ENCODE assay signal across 10 mouse cellular contexts in the genomic region with DNA sequence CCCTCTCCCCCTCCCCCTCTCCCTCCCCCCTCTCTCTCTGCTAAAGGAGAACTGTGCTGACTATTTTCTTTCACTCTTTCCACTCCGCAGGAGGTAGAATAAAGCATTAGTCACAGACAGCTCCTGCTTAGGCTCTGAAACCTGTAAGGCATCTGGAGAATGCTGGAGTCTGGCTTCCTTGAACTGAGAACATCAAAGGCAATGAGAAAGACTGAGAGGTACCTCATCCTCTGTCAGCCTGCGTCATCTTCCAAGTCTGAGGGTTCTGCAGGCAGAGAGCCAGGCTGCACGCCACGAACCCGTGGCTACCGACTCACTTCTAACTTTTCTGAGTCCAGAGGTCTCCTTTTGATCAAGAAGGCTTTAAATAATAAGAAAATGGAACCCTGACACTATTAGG. TPM values are rescaled to one million over a fixed set of nuclear protein-coding genes. Genes with fewer than 3 reads are reported as not detected.
DNase-seq lines count a peak whose midpoint lies in the region; ATAC-seq and TF ChIP-seq lines count a peak whose summit lies in the region.
"Had no signal": no experiment of that assay in that cellular context is flagged by ENCODE, and none has a peak within 500 bp of the region (broad histone marks: within the 10 kb centered on the region; RNA-seq: fewer than 3 reads in every experiment).

No protein-coding gene starts in this region.

- ATAC-seq in kidney, embryonic 16.5 days (ENCODE audit: low FRiP score, low TSS enrichment): no peak
- ATAC-seq in limb, embryonic 11.5 days (ENCODE audit: insufficient number of reproducible peaks, low FRiP score, low TSS enrichment, low read depth): no peak
- no peak for ATAC-seq in frontal cortex, adult (ENCODE audit: low TSS enrichment)

- no peak for TF ChIP-seq CTCF in kidney, adult 2 months (conservative IDR thresholded peaks at IDR 0.05; ENCODE audit: insufficient read depth, insufficient read length, low read depth, low read length)
- TF ChIP-seq CTCF in lung, adult 2 months (IDR thresholded peaks at IDR 0.05; ENCODE audit: insufficient read depth, low read length): no peak

- 10% methylated on average over 6 of the region's 6 CpGs for WGBS in kidney, adult 2 months
- WGBS in kidney, embryonic 16.5 days: 9% methylated on average over 6 of the region's 6 CpGs
- 3% methylated on average over 6 of the region's 6 CpGs for WGBS in limb, embryonic 11.5 days
- WGBS in lung, adult 2 months: 28% methylated on average over 6 of the region's 6 CpGs

- peak; percentile 44 for DNase-seq in kidney, adult 2 months
- DNase-seq in CD8-positive naive resting alpha-beta T cell, adult 2 months (ENCODE audit: low read depth in 2 of 2, low spot score in 2 of 2): peak; percentile 12 to 28
- DNase-seq in adrenal gland, postnatal 10 days: peak; percentile 65
- peak; percentile 30 for DNase-seq in limb, embryonic 11.5 days (ENCODE audit: low spot score)
- DNase-seq in lung, adult 2 months: no peak
- DNase-seq in liver: no peak
- DNase-seq: heart, postnatal 4 days had no signal

- no peak overlapping the region for H3K9ac ChIP-seq in kidney, embryonic 16.5 days (replicated peaks; ENCODE audit: low read length)
- no peak overlapping the region for H3K9ac ChIP-seq in limb, embryonic 11.5 days (ENCODE audit: low read length)
- H3K9ac ChIP-seq: embryonic facial prominence, embryonic 12.5 days had no signal

- H3K4me2 ChIP-seq in kidney, embryonic 16.5 days (replicated peaks; ENCODE audit: low read depth, low read length): no peak overlapping the region
- no peak overlapping the region for H3K4me2 ChIP-seq in limb, embryonic 11.5 days (ENCODE audit: low read depth, severe bottlenecking)
- H3K4me2 ChIP-seq: embryonic facial prominence, embryonic 12.5 days had no signal

- no peaks in the 10 kb centered on the region for H3K9me3 ChIP-seq in kidney, embryonic 16.5 days (ENCODE audit: low read length)
- H3K9me3 ChIP-seq in limb, embryonic 11.5 days (ENCODE audit: control insufficient read depth, low read length): no peaks in the 10 kb centered on the region
- H3K9me3 ChIP-seq: embryonic facial prominence, embryonic 12.5 days had no signal

- TF ChIP-seq POLR2A in kidney, adult 2 months (IDR thresholded peaks at IDR 0.05; ENCODE audit: low read depth, low read length): no peak
- TF ChIP-seq POLR2A in lung, adult 2 months (IDR thresholded peaks at IDR 0.05; ENCODE audit: borderline replicate concordance, extremely low read depth, low read depth, low read length): no peak

- no peak overlapping the region for H3K27ac ChIP-seq in kidney, adult 2 months (ENCODE audit: insufficient read depth, low read depth, low read length)
- H3K27ac ChIP-seq in kidney, embryonic 16.5 days (ENCODE audit: low read length): no peak overlapping the region
- no peak overlapping the region for H3K27ac ChIP-seq in limb, embryonic 11.5 days (replicated peaks; ENCODE audit: low read depth, low read length)
- H3K27ac ChIP-seq: embryonic facial prominence, embryonic 12.5 days had no signal

- H3K4me3 ChIP-seq in kidney, adult 2 months (ENCODE audit: insufficient read depth, low read depth, low read length): no peak overlapping the region
- H3K4me3 ChIP-seq in kidney, embryonic 16.5 days (ENCODE audit: low read length): no peak overlapping the region
- no peak overlapping the region for H3K4me3 ChIP-seq in limb, embryonic 11.5 days (ENCODE audit: low read depth, low read length)
- no peak overlapping the region for H3K4me3 ChIP-seq in lung, adult 2 months (replicated peaks; ENCODE audit: extremely low read depth, low read depth, low read length)
- H3K4me3 ChIP-seq: embryonic facial prominence, embryonic 12.5 days had no signal

- no peaks in the 10 kb centered on the region for H3K27me3 ChIP-seq in kidney, adult 2 months (replicated peaks; ENCODE audit: control insufficient read depth, insufficient read depth, low read length)
- H3K27me3 ChIP-seq in kidney, embryonic 16.5 days (ENCODE audit: insufficient read depth, low read length): no peaks in the 10 kb centered on the region
- H3K27me3 ChIP-seq in limb, embryonic 11.5 days (ENCODE audit: control insufficient read depth, insufficient read depth, low read length): no peaks in the 10 kb centered on the region
- H3K27me3 ChIP-seq: embryonic facial prominence, embryonic 12.5 days had no signal

- no peaks in the 10 kb centered on the region for H3K4me1 ChIP-seq in kidney, adult 2 months (ENCODE audit: control insufficient read depth, insufficient read depth, low read length)
- H3K4me1 ChIP-seq in kidney, embryonic 16.5 days (ENCODE audit: insufficient read depth, low read length): peaks cover 3% of the 10 kb centered on the region; the same call in 1 of the 2 replicates
- H3K4me1 ChIP-seq in limb, embryonic 11.5 days (ENCODE audit: control insufficient read depth, insufficient read depth, low read length): peaks cover 21% of the 10 kb centered on the region
- no peaks in the 10 kb centered on the region for H3K4me1 ChIP-seq in lung, adult 2 months (ENCODE audit: control insufficient read depth, insufficient read depth, low read length)

- H3K36me3 ChIP-seq in kidney, adult 2 months (ENCODE audit: control insufficient read depth, insufficient read depth, low read length): no peaks in the 10 kb centered on the region
- H3K36me3 ChIP-seq in kidney, embryonic 16.5 days (ENCODE audit: insufficient read depth, low read length): no peaks in the 10 kb centered on the region
- no peaks in the 10 kb centered on the region for H3K36me3 ChIP-seq in limb, embryonic 11.5 days (ENCODE audit: control insufficient read depth, insufficient read depth, low read length)
- H3K36me3 ChIP-seq: embryonic facial prominence, embryonic 12.5 days had no signal

RNA-seq across cellular contexts. Expression of gene Zbtb38, which starts 20.5 kb away (rescaled TPM):
- 10.2 and 12.9 TPM in 2 replicates for polyA plus RNA-seq in kidney, adult 2 months (2012; rRNA removed)
- 22.1 and 24.8 TPM in 2 replicates for polyA plus RNA-seq in kidney, embryonic 16.5 days (2015; fragmentation: Nextera tagmentation; extraction: Ambion mirVana)
- total RNA-seq in adrenal gland, postnatal 10 days (2021): 10 to 100 TPM; 35.7 to 37.8 TPM
- polyA plus RNA-seq in limb, embryonic 11.5 days (2014; fragmentation: Nextera tagmentation; extraction: Ambion mirVana): 9.2 and 9.4 TPM in 2 replicates
- polyA plus RNA-seq in lung, adult 2 months (2012; rRNA removed): 15.0 and 16.1 TPM in 2 replicates

Comparison
In these comparisons a context has a peak if more than half of its experiments do, and no peak if none do; other contexts are left out.
1. DNase-seq: peak in kidney, adult 2 months (single experiment), CD8-positive naive resting alpha-beta T cell, adult 2 months (2 of 2), adrenal gland, postnatal 10 days (single experiment) and limb, embryonic 11.5 days (single experiment); none in lung, adult 2 months (single experiment) and liver (single experiment).